Mouse (Mus musculus) ES-Bruce4 (cell line): Measurements from ENCODE around the gene Cdkl3.

Experiments used
- CTCF ChIP-seq: IDR thresholded peaks from one replicate; pipeline ENCODE4 v1.8.1; 2011; ENCODE audit warnings: low read depth, low read length
- EP300 ChIP-seq: IDR thresholded peaks from 2 replicates; pipeline ENCODE4 v1.6.1; 2011; ENCODE audit warnings: low read depth, low read length; ENCODE audit not compliant: insufficient read depth
- POLR2A ChIP-seq: IDR thresholded peaks from one replicate; pipeline ENCODE4 v1.8.1; 2011; ENCODE audit warnings: low read length; ENCODE audit not compliant: insufficient read depth

- TF ChIP-seq POLR2A (no peak), CTCF (no peak), EP300 (no peak)
Observed at GRCm38 (mm10) chr11:52033953-52034352, 29.9 kb downstream of the Cdkl3 start.
